Mouse (Mus musculus): ENCODE measurements around the gene Keap1. TPM values are rescaled to one million over a fixed set of nuclear protein-coding genes. Genes with fewer than 3 reads are reported as not detected.
"Not testable (repeated sequence)": the region's sequence is repeated elsewhere in the genome, so short reads cannot be mapped to it uniquely, and the experiment has no call there.

Gene Keap1
- polyA plus RNA-seq, 1 experiment, result 25.5 TPM

- Histone ChIP-seq H3K27ac (replicated peaks; ENCODE audit: low read depth, low read length) (no peak overlapping the region), H3K4me1 (ENCODE audit: control insufficient read depth, insufficient read depth, insufficient read length, low read length) (no peaks in the 10 kb centered on the region), H3K4me3 (ENCODE audit: insufficient read depth, low read depth, low read length) (peak overlapping the region; percentile 21; the same call in 1 of the 2 replicates)
These were observed 11.8 kb downstream of the Keap1 start for GRCm38 (mm10) chr9:21227342-21227741.

GRCm38 (mm10) chr9:21225415-21225758 is 13.8 kb downstream of the Keap1 start:
- Histone ChIP-seq H3K27ac (replicated peaks; ENCODE audit: low read depth, low read length) (no peak overlapping the region), H3K4me3 (ENCODE audit: insufficient read depth, low read depth, low read length) (peak overlapping the region; percentile 49), H3K4me1 (ENCODE audit: control insufficient read depth, insufficient read depth, insufficient read length, low read length) (no peaks in the 10 kb centered on the region)

- H3K27ac ChIP-seq (replicated peaks; ENCODE audit: low read depth, low read length), result no peak overlapping the region
- no peaks in the 10 kb centered on the region for H3K4me1 ChIP-seq (ENCODE audit: control insufficient read depth, insufficient read depth, insufficient read length, low read length)
- peak overlapping the region; percentile 49 for H3K4me3 ChIP-seq (ENCODE audit: insufficient read depth, low read depth, low read length)
These were observed 14.4 kb downstream of the Keap1 start for GRCm38 (mm10) chr9:21224576-21225414.

GRCm38 (mm10) chr9:21223906-21224305 is 15.3 kb downstream of the Keap1 start:
- H3K4me1 ChIP-seq (ENCODE audit: control insufficient read depth, insufficient read depth, insufficient read length, low read length), result no peaks in the 10 kb centered on the region
- H3K27ac ChIP-seq (replicated peaks; ENCODE audit: low read depth, low read length), result no peak overlapping the region
- H3K4me3 ChIP-seq (ENCODE audit: insufficient read depth, low read depth, low read length), result no peak overlapping the region

- H3K4me3 ChIP-seq (ENCODE audit: insufficient read depth, low read depth, low read length); H3K27ac ChIP-seq (replicated peaks; ENCODE audit: low read depth, low read length); H3K4me1 ChIP-seq (ENCODE audit: control insufficient read depth, insufficient read depth, insufficient read length, low read length): not testable (repeated sequence)
These were observed 15.7 kb downstream of the Keap1 start for GRCm38 (mm10) chr9:21223490-21223889.

- Histone ChIP-seq H3K4me3 (ENCODE audit: insufficient read depth, low read depth, low read length) (no peak overlapping the region), H3K4me1 (ENCODE audit: control insufficient read depth, insufficient read depth, insufficient read length, low read length) (0 out of 2 replicates have a peak, but pooled peaks cover 1% of the 10 kb centered on the region), H3K27ac (replicated peaks; ENCODE audit: low read depth, low read length) (no peak overlapping the region)
These were observed 17.7 kb downstream of the Keap1 start for GRCm38 (mm10) chr9:21221383-21221929.

GRCm38 (mm10) chr9:21220490-21221382 is 18.4 kb downstream of the Keap1 start:
- Histone ChIP-seq H3K27ac (replicated peaks; ENCODE audit: low read depth, low read length) (peak overlapping the region; percentile 71), H3K4me3 (ENCODE audit: insufficient read depth, low read depth, low read length) (peak overlapping the region; percentile 48), H3K4me1 (ENCODE audit: control insufficient read depth, insufficient read depth, insufficient read length, low read length) (peaks cover 8% of the 10 kb centered on the region; the same call in 1 of the 2 replicates)

- Histone ChIP-seq H3K4me1 (ENCODE audit: control insufficient read depth, insufficient read depth, insufficient read length, low read length) (peaks cover 11% of the 10 kb centered on the region), H3K27ac (replicated peaks; ENCODE audit: low read depth, low read length) (no peak overlapping the region), H3K4me3 (ENCODE audit: insufficient read depth, low read depth, low read length) (no peak overlapping the region)
These were observed 19.3 kb downstream of the Keap1 start for GRCm38 (mm10) chr9:21219820-21220219.

- H3K4me1 ChIP-seq (ENCODE audit: control insufficient read depth, insufficient read depth, insufficient read length, low read length), result peaks cover 11% of the 10 kb centered on the region
- H3K27ac ChIP-seq (replicated peaks; ENCODE audit: low read depth, low read length), result peak overlapping the region; percentile 54
- H3K4me3 ChIP-seq (ENCODE audit: insufficient read depth, low read depth, low read length), result no peak overlapping the region
These were observed 22.9 kb downstream of the Keap1 start for GRCm38 (mm10) chr9:21216050-21216841.

- H3K4me3 ChIP-seq (ENCODE audit: insufficient read depth, low read depth, low read length), result no peak overlapping the region
- H3K27ac ChIP-seq (replicated peaks; ENCODE audit: low read depth, low read length), result no peak overlapping the region
- peaks cover 11% of the 10 kb centered on the region for H3K4me1 ChIP-seq (ENCODE audit: control insufficient read depth, insufficient read depth, insufficient read length, low read length)
These were observed 25.5 kb downstream of the Keap1 start for GRCm38 (mm10) chr9:21213617-21214190.

- no peak overlapping the region for H3K4me3 ChIP-seq (ENCODE audit: insufficient read depth, low read depth, low read length)
- H3K4me1 ChIP-seq (ENCODE audit: control insufficient read depth, insufficient read depth, insufficient read length, low read length), result peaks cover 11% of the 10 kb centered on the region
- H3K27ac ChIP-seq (replicated peaks; ENCODE audit: low read depth, low read length), result no peak overlapping the region
These were observed 27.5 kb downstream of the Keap1 start for GRCm38 (mm10) chr9:21211624-21212023.

- peaks cover 4% of the 10 kb centered on the region for H3K4me1 ChIP-seq (ENCODE audit: control insufficient read depth, insufficient read depth, insufficient read length, low read length)
- no peak overlapping the region for H3K27ac ChIP-seq (replicated peaks; ENCODE audit: low read depth, low read length)
- H3K4me3 ChIP-seq (ENCODE audit: insufficient read depth, low read depth, low read length), result no peak overlapping the region
These were observed 28.3 kb downstream of the Keap1 start for GRCm38 (mm10) chr9:21210821-21211220.

- H3K4me3 ChIP-seq (ENCODE audit: insufficient read depth, low read depth, low read length), result no peak overlapping the region
- H3K4me1 ChIP-seq (ENCODE audit: control insufficient read depth, insufficient read depth, insufficient read length, low read length), result no peaks in the 10 kb centered on the region
- H3K27ac ChIP-seq (replicated peaks; ENCODE audit: low read depth, low read length), result no peak overlapping the region
These were observed 30.5 kb downstream of the Keap1 start for GRCm38 (mm10) chr9:21208626-21209025.

- H3K4me3 ChIP-seq (ENCODE audit: insufficient read depth, low read depth, low read length), result no peak overlapping the region
- no peaks in the 10 kb centered on the region for H3K4me1 ChIP-seq (ENCODE audit: control insufficient read depth, insufficient read depth, insufficient read length, low read length)
- no peak overlapping the region for H3K27ac ChIP-seq (replicated peaks; ENCODE audit: low read depth, low read length)
These were observed 32.3 kb downstream of the Keap1 start for GRCm38 (mm10) chr9:21206848-21207247.

Data from brown adipose tissue, adult 24 weeks (tissue).